In the genomic region with DNA sequence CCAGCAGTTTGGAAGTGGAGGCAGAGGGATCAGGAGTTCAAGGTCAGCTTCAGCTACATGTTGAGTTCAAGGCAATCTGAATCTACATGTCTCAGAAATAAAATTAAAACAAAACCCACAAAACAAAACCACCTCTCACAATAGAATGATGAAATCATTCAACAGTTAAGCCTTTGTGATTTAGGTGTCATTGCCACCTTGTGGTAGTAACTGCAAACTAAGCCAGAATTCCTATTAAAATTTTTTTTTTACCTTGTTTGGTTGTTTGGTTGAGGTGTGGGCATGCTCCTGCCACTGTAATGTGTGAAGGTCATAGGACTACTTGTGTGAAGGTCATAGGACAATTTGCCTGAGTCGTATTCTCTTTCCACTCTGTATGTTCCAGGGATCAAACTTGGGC, we compare ENCODE assay signal across 7 mouse cellular contexts. TPM values are rescaled to one million over a fixed set of nuclear protein-coding genes. Genes with fewer than 3 reads are reported as not detected.
A peak's percentile ranks its signal among the peaks of the same experiment; 100 is the strongest.
DNase-seq lines count a peak whose midpoint lies in the region; ATAC-seq and TF ChIP-seq lines count a peak whose summit lies in the region.

No protein-coding gene starts in this region.

- no peak overlapping the region for H3K27ac ChIP-seq in intestine, postnatal 0 days (ENCODE audit: low read depth, low read length)
- H3K27ac ChIP-seq in intestine, embryonic 15.5 days, result no peak overlapping the region
- no peak overlapping the region for H3K27ac ChIP-seq in neural tube, embryonic 15.5 days (replicated peaks)

- WGBS in intestine, postnatal 0 days, result 61% methylated on average over 1 of the region's 1 CpGs
- 50% methylated on average over 1 of the region's 1 CpGs for WGBS in intestine, embryonic 15.5 days
- 50% methylated on average over 1 of the region's 1 CpGs for WGBS in neural tube, embryonic 15.5 days

- H3K4me3 ChIP-seq in intestine, postnatal 0 days (ENCODE audit: low read depth, low read length), result no peak overlapping the region
- H3K4me3 ChIP-seq in intestine, embryonic 15.5 days (replicated peaks), result no peak overlapping the region
- no peak overlapping the region for H3K4me3 ChIP-seq in C2C12 (ENCODE audit: insufficient read depth, poor library complexity, severe bottlenecking)
- H3K4me3 ChIP-seq in neural tube, embryonic 15.5 days (replicated peaks), result no peak overlapping the region

- H3K4me1 ChIP-seq in intestine, postnatal 0 days (replicated peaks; ENCODE audit: control insufficient read depth, insufficient read depth, low read length), result no peaks in the 10 kb centered on the region
- H3K4me1 ChIP-seq in intestine, embryonic 15.5 days (replicated peaks), result peaks cover 6% of the 10 kb centered on the region
- peaks cover 6% of the 10 kb centered on the region for H3K4me1 ChIP-seq in neural tube, embryonic 15.5 days

- no peaks in the 10 kb centered on the region for H3K79me2 ChIP-seq in C2C12 (ENCODE audit: control insufficient read depth, insufficient read depth)

- H3K79me3 ChIP-seq in C2C12 (ENCODE audit: low read depth), result no peaks in the 10 kb centered on the region

- H3K27me3 ChIP-seq in intestine, postnatal 0 days (replicated peaks; ENCODE audit: control insufficient read depth, insufficient read depth, low read length), result peaks cover 15% of the 10 kb centered on the region; the same call in 1 of the 2 replicates
- no peaks in the 10 kb centered on the region for H3K27me3 ChIP-seq in intestine, embryonic 15.5 days (replicated peaks)
- no peaks in the 10 kb centered on the region for H3K27me3 ChIP-seq in C2C12 (ENCODE audit: control insufficient read depth, insufficient read depth, insufficient read length)
- H3K27me3 ChIP-seq in neural tube, embryonic 15.5 days (replicated peaks), result no peaks in the 10 kb centered on the region

- no peak for ATAC-seq in intestine, postnatal 0 days
- no peak for ATAC-seq in intestine, embryonic 15.5 days
- ATAC-seq in neural tube, embryonic 15.5 days (ENCODE audit: low FRiP score), result no peak

- peak; percentile 80 for TF ChIP-seq CTCF in intestine, postnatal 0 days (IDR thresholded peaks at IDR 0.05; ENCODE audit: low read depth)
- TF ChIP-seq CTCF in C2C12 (IDR thresholded peaks at IDR 0.05; ENCODE audit: control insufficient read depth, insufficient read depth, insufficient read length), result no peak

- no peaks in the 10 kb centered on the region for H3K9me3 ChIP-seq in intestine, postnatal 0 days (ENCODE audit: control insufficient read depth)
- no peaks in the 10 kb centered on the region for H3K9me3 ChIP-seq in intestine, embryonic 15.5 days
- no peaks in the 10 kb centered on the region for H3K9me3 ChIP-seq in neural tube, embryonic 15.5 days (replicated peaks)

- no peak overlapping the region for H3K9ac ChIP-seq in intestine, postnatal 0 days (ENCODE audit: low read depth, low read length)
- no peak overlapping the region for H3K9ac ChIP-seq in intestine, embryonic 15.5 days
- no peak overlapping the region for H3K9ac ChIP-seq in neural tube, embryonic 15.5 days (replicated peaks)

- peak; percentile 19 for DNase-seq in Muller cell, postnatal 12 days (ENCODE audit: inconsistent ontology term)
- peak; percentile 20 for DNase-seq in lung, postnatal 14 days
- DNase-seq in right cerebral cortex, postnatal 14 days, result no peak

- H3K36me3 ChIP-seq in intestine, postnatal 0 days (ENCODE audit: control insufficient read depth, insufficient read depth), result no peaks in the 10 kb centered on the region
- no peaks in the 10 kb centered on the region for H3K36me3 ChIP-seq in intestine, embryonic 15.5 days
- no peaks in the 10 kb centered on the region for H3K36me3 ChIP-seq in C2C12 (ENCODE audit: control insufficient read depth, insufficient read depth)
- no peaks in the 10 kb centered on the region for H3K36me3 ChIP-seq in neural tube, embryonic 15.5 days

- H3K4me2 ChIP-seq in intestine, postnatal 0 days (replicated peaks; ENCODE audit: low read depth), result no peak overlapping the region
- H3K4me2 ChIP-seq in intestine, embryonic 15.5 days (replicated peaks), result no peak overlapping the region
- H3K4me2 ChIP-seq in neural tube, embryonic 15.5 days, result no peak overlapping the region

- H3ac ChIP-seq in C2C12 (ENCODE audit: control insufficient read depth, insufficient read length, low read depth), result no peak overlapping the region

TF ChIP-seq in C2C12, 6 proteins besides CTCF, POLR2A, EP300 and RAD21:
- TF ChIP-seq CEBPB (IDR thresholded peaks at IDR 0.05; ENCODE audit: low read depth), result peak; percentile 63
- no peak for TF ChIP-seq USF1 (IDR thresholded peaks at IDR 0.05; ENCODE audit: low read depth)

RNA-seq across cellular contexts. Expression of a gene that starts 13.6 kb away (rescaled TPM):
- 419 and 610 TPM in 2 replicates for polyA plus RNA-seq in intestine, postnatal 0 days (2015; fragmentation: Nextera tagmentation; extraction: Ambion mirVana)
- polyA plus RNA-seq in intestine, embryonic 15.5 days (2015; fragmentation: Nextera tagmentation; extraction: Ambion mirVana), result 309 and 393 TPM in 2 replicates
- not detected for polyA plus RNA-seq in C2C12 (2012; fragmentation: generic; extraction: Trizol)
- polyA plus RNA-seq in neural tube, embryonic 15.5 days (2015; fragmentation: Nextera tagmentation; extraction: Ambion mirVana), result 4.2 TPM in 1 of 2 replicates, not detected in the other

RNA-seq across cellular contexts. Expression of a gene that starts 41.8 kb away (rescaled TPM):
- 120 and 138 TPM in 2 replicates for polyA plus RNA-seq in intestine, postnatal 0 days (2015; fragmentation: Nextera tagmentation; extraction: Ambion mirVana)
- polyA plus RNA-seq in intestine, embryonic 15.5 days (2015; fragmentation: Nextera tagmentation; extraction: Ambion mirVana), result 172 and 190 TPM in 2 replicates
- polyA plus RNA-seq in C2C12 (2012; fragmentation: generic; extraction: Trizol), result 170 TPM
- polyA plus RNA-seq in neural tube, embryonic 15.5 days (2015; fragmentation: Nextera tagmentation; extraction: Ambion mirVana), result 195 and 200 TPM in 2 replicates

RNA-seq across cellular contexts. Expression of a gene that starts 41.9 kb away (rescaled TPM):
- 133 and 136 TPM in 2 replicates for polyA plus RNA-seq in intestine, postnatal 0 days (2015; fragmentation: Nextera tagmentation; extraction: Ambion mirVana)
- 100 and 110 TPM in 2 replicates for polyA plus RNA-seq in intestine, embryonic 15.5 days (2015; fragmentation: Nextera tagmentation; extraction: Ambion mirVana)
- 48.8 TPM for polyA plus RNA-seq in C2C12 (2012; fragmentation: generic; extraction: Trizol)
- 137 and 147 TPM in 2 replicates for polyA plus RNA-seq in neural tube, embryonic 15.5 days (2015; fragmentation: Nextera tagmentation; extraction: Ambion mirVana)

RNA-seq across cellular contexts. Expression of a gene that starts 52.5 kb away (rescaled TPM):
- 15.3 and 15.5 TPM in 2 replicates for polyA plus RNA-seq in intestine, postnatal 0 days (2015; fragmentation: Nextera tagmentation; extraction: Ambion mirVana)
- polyA plus RNA-seq in intestine, embryonic 15.5 days (2015; fragmentation: Nextera tagmentation; extraction: Ambion mirVana), result 30.2 and 33.2 TPM in 2 replicates
- 42.2 TPM for polyA plus RNA-seq in C2C12 (2012; fragmentation: generic; extraction: Trizol)
- 8.8 and 16.6 TPM in 2 replicates for polyA plus RNA-seq in neural tube, embryonic 15.5 days (2015; fragmentation: Nextera tagmentation; extraction: Ambion mirVana)

Comparison
In these comparisons a context has a peak if more than half of its experiments do, and no peak if none do; other contexts are left out.
1. RNA of a gene that starts 13.6 kb away (polyA plus RNA-seq): 419 to 610 TPM in intestine, postnatal 0 days and 309 to 393 TPM in intestine, embryonic 15.5 days; not detected in C2C12 (single experiment) and 4.2 TPM in neural tube, embryonic 15.5 days; every median in the first group is over 10 times any median in the second.